Mouse (Mus musculus): ENCODE data around the gene B3gnt2. TPM values are rescaled to one million over a fixed set of nuclear protein-coding genes. Genes with fewer than 3 reads are reported as not detected.

B3gnt2 gene
- polyA plus RNA-seq, 1 experiment from 2014 or later: 6.9 TPM

DNA sequence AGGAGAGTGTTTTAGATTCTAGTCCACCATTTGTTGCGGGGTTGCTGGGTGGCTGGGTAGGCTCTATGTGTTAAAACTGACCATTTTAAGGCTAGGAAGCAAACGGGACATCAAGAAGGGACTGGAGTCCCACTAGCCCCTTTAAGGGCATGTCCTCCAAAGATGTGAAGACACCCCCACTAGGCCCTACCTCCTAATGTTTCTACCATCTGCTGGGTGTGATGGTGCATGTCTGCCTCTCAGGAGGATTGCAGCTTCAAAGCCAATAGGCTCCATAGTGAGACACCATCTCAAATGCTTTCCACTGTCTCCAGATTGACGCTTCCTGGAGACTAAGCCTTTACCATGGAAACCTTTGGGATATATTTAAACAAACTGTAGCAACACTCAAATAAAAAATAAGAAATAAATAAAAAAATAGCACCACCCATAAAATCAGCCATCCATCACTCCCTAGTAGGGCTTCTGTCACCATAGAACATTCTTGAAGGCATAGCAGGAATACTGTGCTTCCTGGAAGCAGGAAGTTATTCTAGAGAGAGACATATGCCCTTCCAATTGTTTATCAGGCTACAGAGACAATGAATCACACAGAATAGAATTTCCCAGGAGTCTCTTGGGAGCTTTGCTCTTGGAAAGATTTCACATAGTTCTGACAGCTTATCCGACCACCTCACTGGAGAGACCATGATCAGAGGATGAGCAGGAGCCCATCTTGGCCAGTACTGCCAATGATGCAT, 97.0 kb downstream of the B3gnt2 start:
- Histone ChIP-seq H3K36me3 (ENCODE audit: control insufficient read depth, insufficient read depth) (no peaks in the 10 kb centered on the region), H3K4me3 (ENCODE audit: low read length) (no peak overlapping the region), H3K4me1 (ENCODE audit: control insufficient read depth, insufficient read depth, low read length) (no peaks in the 10 kb centered on the region), H3K9me3 (replicated peaks; ENCODE audit: control insufficient read depth, low read length) (no peaks in the 10 kb centered on the region), H3K27me3 (ENCODE audit: control insufficient read depth, insufficient read depth, low read length) (no peaks in the 10 kb centered on the region), H3K27ac (ENCODE audit: low read length) (peak overlapping the region; percentile 15; the same call in 1 of the 2 replicates), H3K4me2 (ENCODE audit: low read depth, low read length) (no peak overlapping the region), H3K9ac (ENCODE audit: low read length) (no peak overlapping the region)
- ATAC-seq (replicated peaks; ENCODE audit: extremely low read depth, insufficient read depth, low FRiP score): no peak; the same call in 1 of the 2 replicates
- WGBS: 63% methylated on average over 4 of the region's 4 CpGs

DNA sequence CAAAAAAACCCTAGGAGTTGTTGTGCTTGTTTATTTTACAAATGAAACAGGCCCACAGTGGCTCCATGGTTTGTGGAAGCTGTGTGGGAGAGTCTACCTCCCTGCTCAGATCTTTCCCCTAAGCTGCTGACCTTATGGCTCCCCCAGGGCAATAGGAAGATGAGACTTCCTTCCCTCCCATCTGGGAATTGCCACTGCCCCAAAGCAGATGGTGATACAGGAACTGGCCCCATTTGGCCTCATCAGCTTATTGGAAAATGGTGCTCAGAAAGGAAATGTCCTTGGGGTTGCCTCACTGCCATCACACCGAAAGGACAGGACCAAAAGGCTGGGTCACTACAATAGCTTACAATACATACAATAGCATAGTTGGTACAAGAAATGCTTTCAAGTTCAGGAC, 97.7 kb downstream of the B3gnt2 start:
- ATAC-seq (replicated peaks; ENCODE audit: extremely low read depth, insufficient read depth, low FRiP score): no peak
- Histone ChIP-seq H3K4me1 (ENCODE audit: control insufficient read depth, insufficient read depth, low read length) (no peaks in the 10 kb centered on the region), H3K27me3 (ENCODE audit: control insufficient read depth, insufficient read depth, low read length) (no peaks in the 10 kb centered on the region), H3K36me3 (ENCODE audit: control insufficient read depth, insufficient read depth) (no peaks in the 10 kb centered on the region), H3K27ac (ENCODE audit: low read length) (peak overlapping the region; percentile 15), H3K9ac (ENCODE audit: low read length) (no peak overlapping the region), H3K9me3 (replicated peaks; ENCODE audit: control insufficient read depth, low read length) (no peaks in the 10 kb centered on the region), H3K4me2 (ENCODE audit: low read depth, low read length) (no peak overlapping the region), H3K4me3 (ENCODE audit: low read length) (no peak overlapping the region)
- 67% methylated on average over 1 of the region's 1 CpGs for WGBS

DNA sequence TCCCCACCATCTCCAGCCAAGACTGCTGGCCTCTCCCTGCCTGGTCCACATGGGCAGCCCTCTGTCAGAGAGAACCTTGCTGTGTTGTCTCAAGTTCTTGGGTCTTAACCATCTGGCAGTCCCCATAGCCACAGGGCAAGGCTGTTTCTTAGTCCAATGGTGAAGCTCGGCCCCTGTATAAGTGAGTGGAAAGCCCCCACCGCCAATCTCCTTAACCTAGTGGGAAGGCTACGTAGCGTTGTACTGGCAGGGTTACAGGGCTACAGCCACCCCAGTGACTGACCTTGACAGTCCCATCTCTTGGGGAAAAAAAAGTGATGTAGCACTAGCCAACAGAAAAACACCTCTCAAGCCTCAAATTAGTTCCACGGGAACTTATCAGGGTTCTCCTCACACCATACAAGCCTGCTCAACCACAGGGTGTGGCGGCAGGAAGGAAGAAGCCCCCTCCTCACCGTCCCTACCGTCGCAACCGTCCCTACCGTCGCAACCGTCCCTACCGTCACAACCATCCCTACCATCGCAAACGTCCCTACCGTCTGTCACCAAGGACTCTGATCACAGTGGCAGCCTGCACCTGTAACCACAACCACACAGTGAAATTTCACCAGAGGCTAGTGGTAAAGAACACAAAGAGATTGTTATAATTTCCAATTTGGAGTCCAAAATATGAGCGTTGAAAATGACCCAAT, 98.4 kb downstream of the B3gnt2 start:
- H3K27ac ChIP-seq (ENCODE audit: low read length): peak overlapping the region; percentile 53
- H3K4me2 ChIP-seq (ENCODE audit: low read depth, low read length): no peak overlapping the region
- H3K4me3 ChIP-seq (ENCODE audit: low read length): no peak overlapping the region
- WGBS: 81% methylated on average over 18 of the region's 18 CpGs
- peak; percentile 45; the same call in 1 of the 2 replicates for ATAC-seq (replicated peaks; ENCODE audit: extremely low read depth, insufficient read depth, low FRiP score)
- H3K9ac ChIP-seq (ENCODE audit: low read length): no peak overlapping the region
- no peaks in the 10 kb centered on the region for H3K27me3 ChIP-seq (ENCODE audit: control insufficient read depth, insufficient read depth, low read length)
- no peaks in the 10 kb centered on the region for H3K4me1 ChIP-seq (ENCODE audit: control insufficient read depth, insufficient read depth, low read length)
- H3K9me3 ChIP-seq (replicated peaks; ENCODE audit: control insufficient read depth, low read length): no peaks in the 10 kb centered on the region
- H3K36me3 ChIP-seq (ENCODE audit: control insufficient read depth, insufficient read depth): no peaks in the 10 kb centered on the region

DNA sequence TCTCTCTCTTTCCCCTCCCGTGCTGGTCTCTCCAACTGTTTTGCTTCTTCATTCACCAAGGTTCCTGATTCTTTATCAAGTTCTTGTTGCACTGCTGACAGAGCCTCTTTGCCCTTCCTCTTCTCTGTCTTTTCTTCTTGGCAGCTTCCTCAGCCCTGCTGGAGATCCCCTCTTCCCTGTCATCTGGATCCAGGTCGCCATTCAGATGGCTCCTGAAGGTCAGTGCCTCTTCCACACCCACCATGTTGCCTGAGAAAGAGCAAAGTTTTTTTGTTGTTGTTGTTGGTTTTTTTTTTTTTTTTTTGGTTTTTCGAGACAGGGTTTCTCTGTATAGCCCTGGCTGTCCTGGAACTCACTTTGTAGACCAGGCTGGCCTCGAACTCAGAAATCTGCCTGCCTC, 101.0 kb downstream of the B3gnt2 start:
- Histone ChIP-seq H3K9ac (ENCODE audit: low read length) (no peak overlapping the region), H3K4me1 (ENCODE audit: control insufficient read depth, insufficient read depth, low read length) (no peaks in the 10 kb centered on the region), H3K9me3 (replicated peaks; ENCODE audit: control insufficient read depth, low read length) (no peaks in the 10 kb centered on the region), H3K4me2 (ENCODE audit: low read depth, low read length) (no peak overlapping the region), H3K27me3 (ENCODE audit: control insufficient read depth, insufficient read depth, low read length) (no peaks in the 10 kb centered on the region), H3K4me3 (ENCODE audit: low read length) (no peak overlapping the region), H3K36me3 (ENCODE audit: control insufficient read depth, insufficient read depth) (no peaks in the 10 kb centered on the region), H3K27ac (ENCODE audit: low read length) (no peak overlapping the region)
- 69% methylated on average over 4 of the region's 4 CpGs for WGBS
- no peak for ATAC-seq (replicated peaks; ENCODE audit: extremely low read depth, insufficient read depth, low FRiP score)

DNA sequence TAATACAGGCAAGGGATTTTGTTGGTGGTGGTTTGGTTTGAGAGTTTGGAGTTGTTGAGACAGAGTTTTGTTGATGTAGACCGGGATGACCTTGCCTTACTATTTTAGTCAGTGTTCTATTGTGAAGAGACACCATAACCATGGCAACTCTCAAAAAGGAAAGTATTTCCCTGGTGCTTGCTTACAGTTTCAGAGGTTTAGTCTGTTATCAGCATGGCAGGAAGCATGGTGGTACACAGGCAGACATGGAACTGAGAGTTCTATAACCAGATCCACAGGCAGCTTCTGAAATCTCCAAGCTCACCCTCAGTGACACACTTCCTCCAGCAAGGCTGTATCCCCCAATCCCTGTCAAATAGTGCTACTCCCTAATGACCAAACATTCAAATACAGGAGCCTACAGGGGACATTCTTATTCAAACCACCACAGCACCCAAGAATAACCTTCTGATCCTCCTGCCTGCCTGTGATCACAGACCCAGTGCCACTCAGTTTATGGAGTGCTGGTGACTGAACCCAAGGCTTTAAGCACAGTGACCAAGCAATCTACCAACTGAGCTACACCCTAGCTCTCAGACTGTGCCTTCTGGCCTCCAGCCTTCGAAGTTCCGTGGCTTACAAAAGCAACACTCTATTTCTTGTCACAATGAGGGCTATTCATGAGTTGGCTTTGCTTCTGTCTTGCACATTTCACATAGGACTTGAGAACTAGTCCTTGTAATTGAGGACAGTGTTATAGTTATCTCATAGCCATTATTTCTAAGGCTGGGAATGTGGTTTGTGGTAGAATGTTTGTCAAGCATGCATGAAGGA, 104.4 kb downstream of the B3gnt2 start:
- no peaks in the 10 kb centered on the region for H3K4me1 ChIP-seq (ENCODE audit: control insufficient read depth, insufficient read depth, low read length)
- H3K9ac ChIP-seq (ENCODE audit: low read length): no peak overlapping the region
- H3K9me3 ChIP-seq (replicated peaks; ENCODE audit: control insufficient read depth, low read length): no peaks in the 10 kb centered on the region
- no peak overlapping the region for H3K4me2 ChIP-seq (ENCODE audit: low read depth, low read length)
- H3K4me3 ChIP-seq (ENCODE audit: low read length): no peak overlapping the region
- H3K27me3 ChIP-seq (ENCODE audit: control insufficient read depth, insufficient read depth, low read length): no peaks in the 10 kb centered on the region
- no peaks in the 10 kb centered on the region for H3K36me3 ChIP-seq (ENCODE audit: control insufficient read depth, insufficient read depth)
- H3K27ac ChIP-seq (ENCODE audit: low read length): no peak overlapping the region
- WGBS: 80% methylated on average over 3 of the region's 3 CpGs
- no peak for ATAC-seq (replicated peaks; ENCODE audit: extremely low read depth, insufficient read depth, low FRiP score)

DNA sequence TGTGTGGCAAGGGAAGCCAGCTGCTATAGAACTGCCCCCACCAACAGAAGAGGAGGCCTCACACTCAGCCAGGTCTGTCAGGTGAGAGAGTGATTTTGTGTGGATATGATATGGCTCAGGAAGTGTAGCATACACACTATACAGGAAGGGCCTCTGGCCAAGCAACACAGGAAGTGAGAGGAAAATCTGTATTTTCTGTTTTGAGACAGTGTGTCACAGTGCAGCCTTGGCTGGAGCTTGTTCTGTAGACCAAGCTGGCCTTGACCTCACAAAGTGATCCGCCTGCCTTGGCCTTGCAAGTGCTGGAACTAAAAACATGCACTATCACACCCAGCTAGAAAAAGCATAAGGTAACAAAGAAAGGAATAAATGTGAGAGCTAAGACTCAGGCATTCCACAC, 105.6 kb downstream of the B3gnt2 start:
- H3K36me3 ChIP-seq (ENCODE audit: control insufficient read depth, insufficient read depth): no peaks in the 10 kb centered on the region
- no peak; the same call in 1 of the 2 replicates for ATAC-seq (replicated peaks; ENCODE audit: extremely low read depth, insufficient read depth, low FRiP score)
- no peak overlapping the region for H3K27ac ChIP-seq (ENCODE audit: low read length)
- 61% methylated on average over 1 of the region's 1 CpGs for WGBS
- no peak overlapping the region for H3K4me3 ChIP-seq (ENCODE audit: low read length)
- H3K4me1 ChIP-seq (ENCODE audit: control insufficient read depth, insufficient read depth, low read length): no peaks in the 10 kb centered on the region
- H3K27me3 ChIP-seq (ENCODE audit: control insufficient read depth, insufficient read depth, low read length): no peaks in the 10 kb centered on the region
- H3K9ac ChIP-seq (ENCODE audit: low read length): no peak overlapping the region
- no peaks in the 10 kb centered on the region for H3K9me3 ChIP-seq (replicated peaks; ENCODE audit: control insufficient read depth, low read length)
- no peak overlapping the region for H3K4me2 ChIP-seq (ENCODE audit: low read depth, low read length)

DNA sequence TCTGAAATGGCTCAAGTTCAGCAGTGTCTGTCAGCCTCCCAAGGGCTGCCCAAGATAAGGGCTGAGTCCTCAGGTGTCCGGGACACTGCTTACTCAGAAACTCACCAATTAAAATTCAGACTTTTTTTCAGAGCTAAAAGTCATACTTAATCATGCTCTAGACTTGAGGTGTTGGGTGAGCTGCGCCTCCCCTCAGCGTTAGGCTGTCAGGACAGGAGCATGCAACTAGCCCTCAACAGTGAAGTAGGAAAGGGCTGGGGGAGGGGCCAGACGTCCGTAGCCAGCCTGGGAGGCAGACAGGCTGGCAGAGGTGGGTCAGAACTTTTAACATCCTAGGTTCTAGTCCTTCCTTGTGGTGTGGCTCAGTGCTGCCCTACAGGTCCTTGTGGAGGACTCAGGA, 108.2 kb downstream of the B3gnt2 start:
- Histone ChIP-seq H3K9ac (ENCODE audit: low read length) (no peak overlapping the region), H3K27ac (ENCODE audit: low read length) (no peak overlapping the region), H3K27me3 (ENCODE audit: control insufficient read depth, insufficient read depth, low read length) (no peaks in the 10 kb centered on the region), H3K4me1 (ENCODE audit: control insufficient read depth, insufficient read depth, low read length) (no peaks in the 10 kb centered on the region), H3K4me3 (ENCODE audit: low read length) (no peak overlapping the region), H3K4me2 (ENCODE audit: low read depth, low read length) (no peak overlapping the region), H3K9me3 (replicated peaks; ENCODE audit: control insufficient read depth, low read length) (no peaks in the 10 kb centered on the region), H3K36me3 (ENCODE audit: control insufficient read depth, insufficient read depth) (no peaks in the 10 kb centered on the region)
- WGBS: 22% methylated on average over 5 of the region's 5 CpGs
- no peak for ATAC-seq (replicated peaks; ENCODE audit: extremely low read depth, insufficient read depth, low FRiP score)

DNA sequence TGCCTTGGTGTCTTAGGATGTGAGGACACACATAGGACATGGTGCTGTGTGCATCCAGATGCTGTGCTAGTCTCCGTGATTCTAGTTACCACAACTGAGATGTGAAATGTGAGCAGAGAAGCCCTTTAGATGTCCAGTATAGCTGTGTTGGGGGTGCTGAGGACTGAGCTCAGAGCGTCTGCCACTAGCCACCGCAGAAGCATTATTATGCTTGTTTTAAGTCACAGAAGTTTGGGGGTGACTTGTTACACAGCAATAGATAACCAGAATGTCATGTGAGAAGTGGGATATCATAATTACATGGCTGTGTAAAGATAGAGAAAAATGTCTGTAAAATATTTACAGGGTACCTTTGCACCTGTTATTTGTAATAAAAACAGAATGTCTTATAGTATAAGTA, 109.2 kb downstream of the B3gnt2 start:
- Histone ChIP-seq H3K36me3 (ENCODE audit: control insufficient read depth, insufficient read depth) (no peaks in the 10 kb centered on the region), H3K9me3 (replicated peaks; ENCODE audit: control insufficient read depth, low read length) (peaks cover 2% of the 10 kb centered on the region; the same call in 1 of the 2 replicates), H3K4me3 (ENCODE audit: low read length) (no peak overlapping the region), H3K27me3 (ENCODE audit: control insufficient read depth, insufficient read depth, low read length) (no peaks in the 10 kb centered on the region), H3K4me2 (ENCODE audit: low read depth, low read length) (no peak overlapping the region), H3K27ac (ENCODE audit: low read length) (no peak overlapping the region), H3K4me1 (ENCODE audit: control insufficient read depth, insufficient read depth, low read length) (no peaks in the 10 kb centered on the region), H3K9ac (ENCODE audit: low read length) (no peak overlapping the region)
- WGBS: 80% methylated on average over 3 of the region's 3 CpGs
- ATAC-seq (replicated peaks; ENCODE audit: extremely low read depth, insufficient read depth, low FRiP score): no peak

DNA sequence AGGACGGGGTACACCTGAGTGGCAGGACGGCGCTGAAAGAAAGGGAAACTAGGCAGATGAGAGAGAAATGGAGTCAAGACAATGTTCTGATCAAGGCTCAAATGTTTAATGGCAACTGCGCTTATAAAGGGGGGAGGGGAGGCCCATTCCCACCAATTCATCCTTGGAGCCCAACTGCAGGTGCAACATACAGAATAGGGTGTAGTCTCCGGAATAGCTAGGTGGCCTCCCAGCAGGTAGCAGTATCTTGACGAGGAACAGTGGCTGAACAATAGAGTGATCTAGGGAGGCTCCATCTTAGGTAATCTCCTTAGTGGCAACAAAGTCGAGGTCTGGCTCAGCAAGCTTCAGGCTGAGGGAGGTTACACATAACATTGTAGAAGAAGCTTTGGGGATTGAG, 113.4 kb downstream of the B3gnt2 start:
- Histone ChIP-seq H3K9ac (ENCODE audit: low read length) (no peak overlapping the region), H3K4me2 (ENCODE audit: low read depth, low read length) (no peak overlapping the region), H3K4me1 (ENCODE audit: control insufficient read depth, insufficient read depth, low read length) (no peaks in the 10 kb centered on the region), H3K4me3 (ENCODE audit: low read length) (no peak overlapping the region), H3K27me3 (ENCODE audit: control insufficient read depth, insufficient read depth, low read length) (no peaks in the 10 kb centered on the region), H3K27ac (ENCODE audit: low read length) (no peak overlapping the region), H3K9me3 (replicated peaks; ENCODE audit: control insufficient read depth, low read length) (peaks cover 12% of the 10 kb centered on the region), H3K36me3 (ENCODE audit: control insufficient read depth, insufficient read depth) (no peaks in the 10 kb centered on the region)
- 78% methylated on average over 7 of the region's 7 CpGs for WGBS
- ATAC-seq (replicated peaks; ENCODE audit: extremely low read depth, insufficient read depth, low FRiP score): no peak

All from heart, embryonic 16.5 days (tissue).